Mouse (Mus musculus) limb, embryonic 15.5 days (tissue): Measurements from ENCODE around the gene Mrfap1. TPM values are rescaled to one million over a fixed set of nuclear protein-coding genes. Genes with fewer than 3 reads are reported as not detected.
"Not testable (repeated sequence)": the region's sequence is repeated elsewhere in the genome, so short reads cannot be mapped to it uniquely, and the experiment has no call there.

ENCODE experiments used
- ATAC-seq: fragments of 200-750 bp; cut with Nextera tagmentation; 2 replicates; pipeline ENCODE4 v1.8.0; 2017; ENCODE audit warnings: low read depth, moderate TSS enrichment; ENCODE audit not compliant: insufficient number of reproducible peaks, low FRiP score, low TSS enrichment
- H3K27ac ChIP-seq: fragments of 300-500 bp; sonication (generic); 2 replicates; pipeline ENCODE4 v1.5.1; 2015; ENCODE audit warnings: moderate library complexity, mild to moderate bottlenecking, inconsistent platforms
- H3K27me3 ChIP-seq: fragments of 300-500 bp; sonication (generic); 2 replicates; pipeline ENCODE4 v1.6.1; 2015; ENCODE audit warnings: inconsistent platforms
- H3K36me3 ChIP-seq: fragments of 300-500 bp; sonication (generic); 2 replicates; pipeline ENCODE4 v1.6.1; 2015; ENCODE audit warnings: inconsistent platforms
- H3K4me1 ChIP-seq: fragments of 300-500 bp; sonication (generic); 2 replicates; pipeline ENCODE4 v1.6.1; 2015; ENCODE audit warnings: inconsistent platforms
- H3K4me2 ChIP-seq: fragments of 300-500 bp; sonication (generic); 2 replicates; pipeline ENCODE4 v1.6.1; 2015; ENCODE audit warnings: mild to moderate bottlenecking, inconsistent platforms
- H3K4me3 ChIP-seq: fragments of 300-500 bp; sonication (generic); 2 replicates; pipeline ENCODE4 v1.5.1; 2015; ENCODE audit warnings: mild to moderate bottlenecking, inconsistent platforms
- H3K9ac ChIP-seq: fragments of 300-500 bp; sonication (generic); 2 replicates; pipeline ENCODE4 v1.6.1; 2015; ENCODE audit warnings: inconsistent platforms
- H3K9me3 ChIP-seq: fragments of 300-500 bp; sonication (generic); 2 replicates; pipeline ENCODE4 v1.6.1; 2016; ENCODE audit warnings: inconsistent platforms
- WGBS: fragments of 180-500 bp; shearing (Covaris S2); methylation state at CpG from one replicate; pipeline ENCODE4 v1.1.7; 2015; 5-methylcytosine and 5-hydroxymethylcytosine counted together
- polyA plus RNA-seq: library from polyadenylated mRNA; unstranded; fragments of >200 nt; fragmentation: Nextera tagmentation; extraction: Ambion mirVana; gene quantifications from 2 replicates; pipeline ENCODE4 v1.2.1, GENCODE M21; 2015

The Mrfap1 gene
- polyA plus RNA-seq, result 492 and 496 TPM in 2 replicates

DNA sequence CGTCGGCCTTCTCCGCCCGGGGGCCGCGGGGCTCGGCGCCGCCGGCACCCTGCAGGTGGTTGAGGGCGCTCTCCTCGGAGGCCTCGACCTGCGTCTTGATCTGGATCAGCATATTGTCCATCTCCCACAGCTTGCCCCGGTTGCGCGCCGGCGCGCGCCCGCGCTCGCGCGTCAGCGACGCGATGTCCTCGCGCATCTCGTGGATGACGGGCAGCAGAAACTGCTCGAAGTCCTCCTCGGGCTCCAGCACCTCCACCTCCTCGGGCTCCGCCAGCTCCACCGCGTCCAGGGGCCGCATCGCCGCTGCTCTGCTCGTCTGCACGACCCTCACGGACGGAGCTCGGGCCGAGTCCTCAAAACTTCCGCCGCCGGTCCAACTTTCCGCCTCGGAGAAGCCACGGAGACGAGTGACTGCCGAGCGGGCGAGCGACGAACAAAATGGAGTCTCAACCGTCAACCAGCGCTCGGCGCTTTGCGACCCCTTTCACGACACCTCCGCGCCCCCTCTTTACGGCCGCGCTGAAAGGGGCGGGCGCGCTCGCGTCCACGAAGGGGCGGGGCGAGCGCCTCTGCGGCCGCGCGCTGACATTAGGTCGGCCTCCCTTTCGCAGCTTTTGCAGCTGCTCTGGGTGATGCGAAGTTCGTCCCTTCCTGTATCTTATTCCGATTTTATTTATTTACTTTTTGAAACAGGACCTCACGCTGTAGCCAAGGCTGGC lies at the start of gene Mrfap1:
Mrfap1 (minus strand) TSS at position 477 of the 719 bp plus-strand sequence.
- H3K36me3 ChIP-seq, result peaks cover 20% of the 10 kb centered on the region
- H3K4me3 ChIP-seq, result peak within 1 kb of the TSS; percentile 71
- not testable (repeated sequence) for H3K9me3 ChIP-seq, H3K27me3 ChIP-seq
- H3K4me1 ChIP-seq, result peaks cover 13% of the 10 kb centered on the region; the same call in 1 of the 2 replicates
- ATAC-seq, result peak; percentile 72
- under 1% methylated on average over 90 of the region's 90 CpGs for WGBS
- peak within 1 kb of the TSS; percentile 69 for H3K4me2 ChIP-seq
- H3K9ac ChIP-seq, result peak within 1 kb of the TSS; percentile 77
- peak within 1 kb of the TSS; percentile 97 for H3K27ac ChIP-seq

DNA sequence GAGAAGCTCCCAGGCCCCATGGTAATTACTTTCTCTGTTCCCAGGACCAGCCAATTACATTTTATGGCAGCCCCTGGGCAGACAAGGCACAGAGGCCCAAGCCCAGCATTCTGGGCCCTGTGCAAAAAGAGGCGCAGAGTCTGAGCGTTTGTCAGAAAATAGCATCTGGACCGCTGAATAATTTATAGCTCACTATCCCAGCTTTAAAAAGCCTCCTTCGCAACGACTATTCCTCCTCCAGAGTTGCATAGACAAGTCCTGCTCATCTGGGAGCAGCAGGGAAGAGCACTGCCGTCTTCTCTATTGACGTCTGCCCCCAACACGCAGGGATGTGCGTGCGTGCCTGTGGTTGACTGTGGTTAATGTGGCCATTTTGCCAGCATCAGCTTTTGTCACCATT lies 47.9 kb upstream of the Mrfap1 start:
- 0 out of 2 replicates have a peak, but pooled peaks cover 3% of the 10 kb centered on the region for H3K4me1 ChIP-seq
- no peak overlapping the region for H3K4me2 ChIP-seq
- H3K27me3 ChIP-seq, result no peaks in the 10 kb centered on the region
- no peak overlapping the region for H3K9ac ChIP-seq
- H3K4me3 ChIP-seq, result no peak overlapping the region
- H3K9me3 ChIP-seq, result no peaks in the 10 kb centered on the region
- ATAC-seq, result no peak
- H3K36me3 ChIP-seq, result no peaks in the 10 kb centered on the region
- 43% methylated on average over 10 of the region's 10 CpGs for WGBS
- no peak overlapping the region for H3K27ac ChIP-seq

DNA sequence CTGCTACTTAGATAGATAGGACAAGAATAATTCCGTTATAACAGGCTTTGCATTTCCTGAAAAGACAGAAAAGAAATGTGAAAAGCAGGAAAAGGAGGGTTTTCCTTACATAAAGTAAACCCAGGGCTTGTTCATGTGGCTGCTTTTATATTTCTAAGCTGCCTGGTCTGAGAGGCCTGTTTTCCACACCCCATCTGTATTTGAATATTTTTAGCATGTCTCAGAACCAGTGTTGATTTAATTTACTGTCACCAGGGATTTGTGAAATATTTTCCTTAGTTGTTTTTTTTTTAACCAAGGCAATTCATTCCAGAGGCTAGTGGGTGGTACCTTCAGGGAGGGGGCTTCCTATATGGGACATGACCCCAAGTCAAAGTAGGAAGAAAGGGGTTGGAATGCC lies 45.1 kb upstream of the Mrfap1 start:
- H3K9me3 ChIP-seq, result no peaks in the 10 kb centered on the region
- no peaks in the 10 kb centered on the region for H3K36me3 ChIP-seq
- 0 out of 2 replicates have a peak, but pooled peaks cover 3% of the 10 kb centered on the region for H3K4me1 ChIP-seq
- H3K27ac ChIP-seq, result no peak overlapping the region
- H3K27me3 ChIP-seq, result no peaks in the 10 kb centered on the region
- H3K4me2 ChIP-seq, result no peak overlapping the region
- 52% methylated on average over 1 of the region's 1 CpGs for WGBS
- no peak overlapping the region for H3K4me3 ChIP-seq
- H3K9ac ChIP-seq, result no peak overlapping the region
- no peak for ATAC-seq

DNA sequence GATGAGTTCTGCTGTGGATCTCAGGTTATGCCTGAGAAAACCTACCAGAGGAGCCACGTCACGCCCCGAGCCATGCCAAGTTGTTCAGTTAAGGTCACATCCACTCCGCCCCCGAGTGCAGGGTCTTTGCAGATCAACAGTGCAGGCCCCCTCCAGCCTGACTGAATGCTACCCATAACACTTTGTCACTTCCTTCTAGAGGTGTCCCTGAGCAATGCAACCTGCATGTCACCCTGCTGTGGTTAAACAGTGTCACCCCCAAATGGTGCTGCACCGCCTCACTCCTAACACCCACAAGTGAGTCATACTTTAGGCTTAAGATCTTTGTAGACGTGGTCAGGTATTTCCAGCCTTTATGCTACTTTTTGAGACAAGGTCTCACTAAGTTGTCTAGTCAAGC lies 43.5 kb upstream of the Mrfap1 start:
- WGBS, result 76% methylated on average over 7 of the region's 7 CpGs
- Histone ChIP-seq H3K4me2 (no peak overlapping the region), H3K4me3 (no peak overlapping the region), H3K36me3 (no peaks in the 10 kb centered on the region), H3K27ac (no peak overlapping the region), H3K9ac (no peak overlapping the region), H3K9me3 (no peaks in the 10 kb centered on the region), H3K27me3 (no peaks in the 10 kb centered on the region), H3K4me1 (0 out of 2 replicates have a peak, but pooled peaks cover 3% of the 10 kb centered on the region)
- no peak for ATAC-seq

DNA sequence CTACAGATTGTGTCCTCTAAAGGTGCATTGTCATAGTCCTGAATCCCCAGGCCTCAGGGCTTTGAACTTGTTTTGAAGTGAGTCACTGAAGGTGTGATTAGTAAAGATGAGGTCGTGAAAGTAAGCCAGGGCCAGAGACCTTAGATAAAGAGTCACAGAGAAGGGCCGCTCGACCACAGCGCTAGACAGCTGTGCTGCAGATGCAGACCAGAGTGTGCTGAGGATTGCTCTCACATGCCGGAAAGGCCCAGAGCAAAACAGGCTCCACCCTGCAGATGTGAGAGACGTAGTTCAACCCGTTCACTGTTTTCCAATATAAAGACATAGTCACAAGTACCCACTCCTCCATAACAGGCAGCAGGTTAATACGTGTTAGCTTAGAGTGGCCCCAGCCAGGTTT lies 43.0 kb upstream of the Mrfap1 start:
- Histone ChIP-seq H3K4me3 (no peak overlapping the region), H3K9me3 (no peaks in the 10 kb centered on the region), H3K27me3 (no peaks in the 10 kb centered on the region), H3K27ac (no peak overlapping the region), H3K4me1 (0 out of 2 replicates have a peak, but pooled peaks cover 3% of the 10 kb centered on the region), H3K36me3 (no peaks in the 10 kb centered on the region), H3K9ac (no peak overlapping the region), H3K4me2 (no peak overlapping the region)
- ATAC-seq, result no peak
- WGBS, result 41% methylated on average over 8 of the region's 8 CpGs

DNA sequence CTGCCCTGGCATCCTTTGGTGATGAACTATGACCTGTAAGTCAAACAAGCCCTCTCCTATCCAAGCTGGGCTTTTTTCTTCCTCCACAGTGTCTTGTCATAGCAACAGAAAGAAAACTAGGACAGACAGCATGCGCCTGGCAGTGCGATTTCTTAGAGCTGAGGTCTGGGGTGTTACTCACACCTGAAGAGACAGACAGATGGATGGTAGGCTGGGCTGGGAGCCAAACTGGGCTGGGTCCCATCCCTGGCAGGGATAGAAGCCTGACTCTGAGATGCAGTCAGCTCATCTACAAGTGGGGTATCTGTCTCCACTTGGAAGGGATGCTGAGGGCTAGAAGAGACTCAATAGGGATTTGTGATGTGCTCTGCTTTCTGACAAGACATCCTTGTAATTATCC lies 42.5 kb upstream of the Mrfap1 start:
- Histone ChIP-seq H3K27me3 (no peaks in the 10 kb centered on the region), H3K9me3 (no peaks in the 10 kb centered on the region), H3K4me3 (no peak overlapping the region), H3K9ac (no peak overlapping the region), H3K4me1 (0 out of 2 replicates have a peak, but pooled peaks cover 3% of the 10 kb centered on the region), H3K36me3 (no peaks in the 10 kb centered on the region), H3K27ac (no peak overlapping the region), H3K4me2 (no peak overlapping the region)
- WGBS, result 83% methylated on average over 2 of the region's 2 CpGs
- no peak for ATAC-seq

DNA sequence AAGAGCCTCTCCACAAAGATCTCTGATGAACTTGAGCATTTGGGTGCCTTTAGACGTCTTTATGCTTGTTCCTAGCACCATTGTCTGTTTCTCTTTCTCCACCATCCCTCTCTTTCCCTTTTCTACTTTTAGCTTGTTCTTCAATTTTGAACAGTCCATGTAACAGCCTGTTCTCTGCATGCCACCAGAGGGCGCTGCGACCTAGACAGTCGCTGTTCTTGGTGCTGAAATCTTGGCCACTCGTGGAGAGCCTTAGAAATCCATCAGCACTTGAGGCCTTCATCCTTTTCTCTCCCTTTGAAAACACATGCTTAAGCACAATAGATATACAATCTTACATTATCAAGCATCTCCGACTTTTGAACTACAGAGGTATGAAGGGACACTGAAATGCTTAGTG lies 39.4 kb upstream of the Mrfap1 start:
- Histone ChIP-seq H3K4me1 (no peaks in the 10 kb centered on the region), H3K27ac (no peak overlapping the region), H3K9ac (no peak overlapping the region), H3K9me3 (no peaks in the 10 kb centered on the region), H3K36me3 (no peaks in the 10 kb centered on the region), H3K27me3 (no peaks in the 10 kb centered on the region), H3K4me3 (no peak overlapping the region), H3K4me2 (no peak overlapping the region)
- no peak for ATAC-seq
- 1% methylated on average over 6 of the region's 6 CpGs for WGBS

DNA sequence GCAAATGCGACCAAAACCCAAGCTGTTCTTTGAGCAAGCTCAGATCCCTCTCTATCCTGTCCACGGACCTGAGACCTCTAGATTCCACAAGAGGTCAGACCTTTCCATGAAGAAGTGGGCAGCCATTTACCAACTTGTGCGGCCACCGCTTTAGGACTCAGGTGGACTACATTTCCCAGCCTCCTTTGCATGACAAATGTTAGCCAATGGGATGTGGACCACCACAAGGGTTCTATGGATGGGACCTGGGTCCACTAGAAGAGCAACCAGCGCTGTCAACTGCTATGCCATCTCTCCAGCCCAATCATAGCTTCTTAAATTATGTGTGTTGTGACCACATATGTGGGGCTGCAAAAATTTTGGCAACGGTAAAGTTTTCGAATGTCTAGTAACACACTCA lies 34.7 kb upstream of the Mrfap1 start:
- Histone ChIP-seq H3K27ac (no peak overlapping the region), H3K9me3 (no peaks in the 10 kb centered on the region), H3K9ac (no peak overlapping the region), H3K27me3 (no peaks in the 10 kb centered on the region), H3K4me1 (peaks cover 13% of the 10 kb centered on the region), H3K36me3 (no peaks in the 10 kb centered on the region), H3K4me3 (no peak overlapping the region), H3K4me2 (no peak overlapping the region)
- ATAC-seq, result no peak
- WGBS, result 59% methylated on average over 7 of the region's 7 CpGs

DNA sequence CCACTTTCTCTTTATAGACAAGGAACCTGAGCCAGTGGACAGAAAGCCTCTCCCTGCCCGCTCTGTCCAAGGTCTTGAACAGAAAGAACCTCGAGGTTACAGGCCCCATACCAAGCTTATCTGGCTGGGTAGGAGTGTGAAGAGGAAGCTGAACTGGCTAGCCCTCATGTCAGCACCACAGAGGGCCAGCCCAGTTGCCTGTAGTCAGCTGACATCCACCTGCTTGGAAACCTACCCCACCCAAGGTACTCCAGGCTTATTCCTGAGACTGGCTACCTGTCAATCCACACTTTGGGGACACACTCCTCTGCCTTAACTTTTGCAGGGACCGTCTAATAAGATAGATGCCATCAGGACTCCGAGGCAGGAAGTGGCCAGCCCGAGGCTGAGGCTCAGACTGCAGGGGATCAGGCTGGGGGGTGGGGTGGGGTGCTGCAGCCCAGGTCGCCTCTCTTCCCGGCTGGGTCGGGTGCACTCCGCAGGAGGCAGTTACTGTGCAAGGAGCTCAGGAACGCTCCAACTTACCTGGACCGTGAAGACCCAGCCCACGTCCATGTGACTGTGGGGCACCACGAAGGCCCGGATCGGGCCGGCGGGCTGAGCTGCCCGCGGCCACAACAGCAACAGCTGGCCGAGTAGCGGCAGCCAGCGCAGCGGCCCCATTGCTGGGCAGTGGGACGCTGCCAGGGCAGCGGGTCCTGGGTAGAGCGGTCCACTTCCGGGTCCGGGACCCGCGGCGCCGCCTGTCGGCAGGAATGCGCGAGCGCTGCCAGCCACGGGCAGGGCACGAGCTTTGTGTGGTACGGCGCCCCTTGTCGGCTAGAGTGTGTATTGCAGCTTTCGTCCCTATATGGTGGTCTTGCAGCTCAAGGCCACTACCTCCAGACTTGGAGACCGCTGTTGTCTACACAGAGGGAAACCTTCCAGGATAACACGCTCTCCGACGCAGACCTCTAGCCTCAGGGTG lies 33.6 kb upstream of the Mrfap1 start, which contains the start of gene Man2b2:
Man2b2 (minus strand) TSS at position 741 of the 967 bp plus-strand sequence.
- ATAC-seq, result peak; percentile 66; the same call in 1 of the 2 replicates
- Histone ChIP-seq H3K27ac (no peak within 1 kb of the TSS), H3K9ac (peak within 1 kb of the TSS; percentile 55), H3K4me3 (peak within 1 kb of the TSS; percentile 54), H3K4me2 (peak within 1 kb of the TSS; percentile 86), H3K27me3 (no peaks in the 10 kb centered on the region), H3K9me3 (no peaks in the 10 kb centered on the region), H3K36me3 (no peaks in the 10 kb centered on the region), H3K4me1 (peaks cover 13% of the 10 kb centered on the region)
- WGBS, result 3% methylated on average over 46 of the region's 46 CpGs

DNA sequence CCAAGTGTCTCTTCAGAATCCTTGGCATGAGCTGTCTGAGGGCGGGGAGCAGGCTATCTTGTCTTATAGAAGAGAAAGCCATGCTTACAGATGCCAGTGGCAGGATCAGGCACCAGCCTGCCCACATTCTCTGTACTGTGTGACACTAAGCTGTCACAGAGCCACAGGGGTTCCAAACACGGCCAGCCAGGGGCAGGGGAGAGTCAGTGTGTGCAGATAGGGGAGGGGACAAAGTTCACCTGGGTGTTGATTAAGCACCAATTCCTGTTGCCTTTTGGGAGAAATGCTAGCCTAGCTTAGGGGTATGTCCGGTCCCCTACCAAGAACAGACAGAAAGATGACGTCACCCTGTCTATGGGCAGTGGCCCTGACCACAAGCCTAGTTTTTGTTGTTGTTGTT lies 32.5 kb upstream of the Mrfap1 start:
- H3K9me3 ChIP-seq, result no peaks in the 10 kb centered on the region
- H3K36me3 ChIP-seq, result peaks cover 2% of the 10 kb centered on the region; the same call in 1 of the 2 replicates
- H3K4me2 ChIP-seq, result no peak overlapping the region
- H3K4me3 ChIP-seq, result no peak overlapping the region
- H3K27ac ChIP-seq, result no peak overlapping the region
- H3K4me1 ChIP-seq, result peaks cover 13% of the 10 kb centered on the region
- no peak overlapping the region for H3K9ac ChIP-seq
- no peaks in the 10 kb centered on the region for H3K27me3 ChIP-seq
- 80% methylated on average over 4 of the region's 4 CpGs for WGBS
- no peak for ATAC-seq

DNA sequence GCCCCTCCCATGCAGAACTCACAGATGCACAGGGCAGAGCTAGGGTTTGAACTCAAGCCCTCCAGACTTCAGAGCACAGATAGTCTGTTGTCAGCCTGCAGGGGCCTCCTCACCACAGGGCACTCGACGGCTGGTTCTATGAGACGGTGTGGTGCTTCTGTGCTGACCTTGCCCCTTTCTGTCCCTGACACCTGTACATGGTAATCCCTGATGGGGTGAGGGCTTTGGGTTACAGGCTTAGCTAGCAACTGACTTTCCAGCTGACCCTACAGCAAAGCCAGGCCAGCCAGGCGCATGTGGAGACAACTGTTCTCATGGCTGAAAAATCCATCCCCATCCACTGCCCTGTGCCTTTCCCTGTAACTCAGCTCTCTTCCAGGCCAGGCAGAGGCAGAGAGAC lies 26.3 kb upstream of the Mrfap1 start:
- H3K27ac ChIP-seq, result no peak overlapping the region
- ATAC-seq, result no peak
- no peaks in the 10 kb centered on the region for H3K27me3 ChIP-seq
- H3K36me3 ChIP-seq, result peaks cover 25% of the 10 kb centered on the region
- no peak overlapping the region for H3K4me3 ChIP-seq
- no peaks in the 10 kb centered on the region for H3K4me1 ChIP-seq
- H3K9ac ChIP-seq, result no peak overlapping the region
- whole genome bisulfite sequencing, result 80% methylated on average over 4 of the region's 4 CpGs
- no peak overlapping the region for H3K4me2 ChIP-seq
- H3K9me3 ChIP-seq, result no peaks in the 10 kb centered on the region

DNA sequence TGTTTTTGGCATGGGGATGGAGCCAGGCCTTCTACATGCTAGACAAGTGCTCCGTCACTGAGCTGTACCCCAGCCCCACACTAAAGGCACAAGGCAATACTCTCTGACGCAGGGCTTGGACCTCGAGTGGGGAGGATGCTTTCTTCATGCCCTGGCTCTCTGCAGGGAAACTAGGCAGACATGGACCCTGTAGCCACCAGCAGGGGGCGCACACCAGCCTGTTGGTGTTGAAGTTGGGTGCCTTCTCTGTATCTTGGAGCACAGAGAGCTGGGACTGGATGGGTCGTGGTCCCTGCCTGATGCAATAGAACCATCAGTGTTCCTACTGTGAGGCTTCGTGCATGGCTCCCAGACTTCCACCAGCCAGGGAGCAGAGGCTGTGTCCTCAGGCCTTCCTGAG lies 23.6 kb upstream of the Mrfap1 start:
- no peak overlapping the region for H3K27ac ChIP-seq
- H3K4me2 ChIP-seq, result no peak overlapping the region
- no peaks in the 10 kb centered on the region for H3K9me3 ChIP-seq
- no peak overlapping the region for H3K4me3 ChIP-seq
- ATAC-seq, result no peak
- no peaks in the 10 kb centered on the region for H3K4me1 ChIP-seq
- no peaks in the 10 kb centered on the region for H3K27me3 ChIP-seq
- peaks cover 29% of the 10 kb centered on the region for H3K36me3 ChIP-seq
- 42% methylated on average over 6 of the region's 6 CpGs for WGBS
- no peak overlapping the region for H3K9ac ChIP-seq
